Mouse (Mus musculus): Measurements from ENCODE around the gene Susd1. TPM values are rescaled to one million over a fixed set of nuclear protein-coding genes. Genes with fewer than 3 reads are reported as not detected.

Susd1 gene
- 1.2 and 1.3 TPM in 2 replicates for polyA plus RNA-seq (2016; fragmentation: Nextera tagmentation; extraction: Ambion mirVana)

DNA sequence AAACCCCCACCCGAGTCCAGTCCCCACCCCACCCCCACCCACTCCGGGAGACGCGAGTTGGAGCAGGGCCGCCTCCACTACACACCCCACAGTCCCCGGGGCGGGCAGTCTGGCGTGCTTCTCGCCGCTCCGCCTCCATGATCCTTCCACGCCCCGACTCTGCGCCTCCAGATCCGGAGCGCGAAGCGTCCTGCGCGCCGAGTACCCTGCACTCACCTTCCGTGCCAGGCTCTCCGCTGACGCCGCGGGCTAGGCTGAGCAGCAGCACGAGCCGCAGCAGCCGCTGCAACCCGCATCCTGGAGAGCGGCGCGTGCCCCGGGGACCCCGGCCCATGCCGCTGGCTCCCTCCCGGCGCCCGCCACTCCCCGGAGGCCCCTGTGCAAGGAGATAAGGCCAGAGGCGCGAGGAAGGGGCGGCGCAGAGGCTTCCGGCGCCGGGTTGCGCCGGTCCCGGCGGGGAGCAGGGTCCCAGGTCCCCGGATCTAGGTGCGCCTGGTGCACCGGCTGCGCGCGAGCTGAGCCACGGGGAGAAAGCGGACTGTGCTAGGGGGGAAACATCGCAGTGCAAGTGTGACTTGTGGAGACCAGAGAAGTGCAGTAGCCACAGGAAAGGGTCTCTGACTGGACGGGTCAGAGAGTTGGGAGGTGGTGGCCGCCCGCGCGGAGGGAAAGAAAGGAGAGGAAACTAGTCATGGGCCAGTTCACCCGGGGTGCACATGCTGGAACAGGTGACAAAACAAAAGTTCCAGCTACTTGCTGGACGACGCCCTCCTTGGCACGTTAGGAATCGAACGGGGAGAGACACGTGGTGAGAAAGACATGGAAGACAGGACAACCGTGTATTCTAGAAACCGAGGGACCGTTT, at the start of gene Susd1:
Gene Susd1, minus strand, starts transcription at position 644 of the 865 bp plus-strand sequence.
- Histone ChIP-seq H3K4me1 (peaks cover 8% of the 10 kb centered on the region), H3K4me2 (replicated peaks) (peak within 1 kb of the TSS; percentile 100), H3K9ac (peak within 1 kb of the TSS; percentile 68), H3K27ac (no peak within 1 kb of the TSS), H3K4me3 (peak within 1 kb of the TSS; percentile 60), H3K9me3 (0 out of 2 replicates have a peak, but pooled peaks cover 5% of the 10 kb centered on the region), H3K27me3 (replicated peaks) (peaks cover 28% of the 10 kb centered on the region), H3K36me3 (no peaks in the 10 kb centered on the region)
- peak; percentile 87 for ATAC-seq (ENCODE audit: low FRiP score, low read depth)
- WGBS, result 1% methylated on average over 74 of the region's 75 CpGs

DNA sequence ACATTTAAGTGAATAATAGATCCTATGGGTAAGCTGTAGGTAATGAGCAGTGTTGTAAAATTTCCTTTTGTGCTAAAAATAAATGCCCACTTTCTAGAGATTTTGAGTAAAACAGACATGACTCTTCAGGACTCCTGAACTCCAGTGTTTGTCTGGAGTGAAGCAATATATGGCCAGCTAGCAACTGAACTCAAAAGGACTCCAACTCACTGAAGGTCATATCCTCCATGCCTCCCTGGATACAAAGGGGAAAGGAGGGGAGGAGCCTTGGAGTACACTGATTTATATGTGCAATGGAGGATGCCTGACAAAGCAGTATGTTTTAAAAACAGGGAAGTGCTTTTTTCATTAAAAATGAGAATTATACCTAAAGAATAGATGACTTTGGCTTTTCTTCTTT, 32.9 kb upstream of the Susd1 start:
- Histone ChIP-seq H3K36me3 (no peaks in the 10 kb centered on the region), H3K4me2 (replicated peaks) (no peak overlapping the region), H3K9ac (no peak overlapping the region), H3K27ac (no peak overlapping the region), H3K4me3 (no peak overlapping the region), H3K4me1 (no peaks in the 10 kb centered on the region), H3K27me3 (replicated peaks) (no peaks in the 10 kb centered on the region), H3K9me3 (no peaks in the 10 kb centered on the region)
- no peak for ATAC-seq (ENCODE audit: low FRiP score, low read depth)

DNA sequence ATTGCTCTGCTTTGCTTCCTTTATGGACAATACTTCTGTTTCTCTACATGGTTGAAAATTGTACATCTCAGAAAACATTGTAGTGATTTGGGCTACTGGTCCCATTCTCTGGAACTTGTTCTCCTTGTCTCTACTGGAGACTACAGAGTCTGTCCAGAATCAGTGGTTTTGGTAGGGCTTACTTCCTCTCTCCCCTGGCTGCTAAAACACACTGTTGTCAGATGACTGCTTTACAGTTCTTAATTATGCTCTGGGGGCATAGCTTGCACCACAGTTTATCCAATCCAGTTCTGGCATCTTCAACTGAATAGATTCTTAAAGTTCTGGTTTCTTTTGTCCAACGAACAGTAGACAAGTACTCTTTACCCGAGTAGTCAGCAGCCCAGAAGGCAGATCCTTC, 27.0 kb upstream of the Susd1 start:
- WGBS, result 78% methylated on average over 2 of the region's 2 CpGs

DNA sequence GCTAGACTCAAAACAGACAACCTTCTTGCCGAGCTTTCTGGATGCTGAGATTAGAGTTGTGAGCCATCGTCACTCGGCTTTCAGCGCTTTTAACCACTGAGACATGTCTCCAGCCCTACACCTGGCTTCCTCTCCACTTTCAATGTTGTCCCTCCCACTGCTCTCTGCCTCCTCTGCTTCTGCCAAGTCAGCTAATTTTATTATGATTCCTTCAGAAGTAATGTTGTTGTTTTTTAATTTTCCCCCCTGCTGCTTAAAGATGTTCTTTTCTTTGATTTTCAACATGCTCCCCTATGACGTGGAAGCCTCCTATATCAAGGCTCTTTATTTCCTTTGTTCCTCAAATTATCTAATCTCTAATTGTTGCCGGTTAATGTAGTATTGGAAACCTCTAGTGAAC, 26.2 kb upstream of the Susd1 start:
- no peaks in the 10 kb centered on the region for H3K4me1 ChIP-seq
- H3K9ac ChIP-seq, result no peak overlapping the region
- WGBS, result 89% methylated on average over 6 of the region's 6 CpGs
- H3K27ac ChIP-seq, result no peak overlapping the region
- no peaks in the 10 kb centered on the region for H3K9me3 ChIP-seq
- no peaks in the 10 kb centered on the region for H3K27me3 ChIP-seq (replicated peaks)
- ATAC-seq (ENCODE audit: low FRiP score, low read depth), result no peak
- H3K4me2 ChIP-seq (replicated peaks), result no peak overlapping the region
- no peaks in the 10 kb centered on the region for H3K36me3 ChIP-seq
- no peak overlapping the region for H3K4me3 ChIP-seq

More for the DNA sequence above, 27.0 kb upstream of the Susd1 start:
- H3K27ac ChIP-seq, result no peak overlapping the region
- H3K4me1 ChIP-seq, result no peaks in the 10 kb centered on the region
- H3K36me3 ChIP-seq, result no peaks in the 10 kb centered on the region
- ATAC-seq (ENCODE audit: low FRiP score, low read depth), result no peak
- H3K9ac ChIP-seq, result no peak overlapping the region
- H3K27me3 ChIP-seq (replicated peaks), result no peaks in the 10 kb centered on the region
- no peaks in the 10 kb centered on the region for H3K9me3 ChIP-seq
- H3K4me3 ChIP-seq, result no peak overlapping the region
- no peak overlapping the region for H3K4me2 ChIP-seq (replicated peaks)

DNA sequence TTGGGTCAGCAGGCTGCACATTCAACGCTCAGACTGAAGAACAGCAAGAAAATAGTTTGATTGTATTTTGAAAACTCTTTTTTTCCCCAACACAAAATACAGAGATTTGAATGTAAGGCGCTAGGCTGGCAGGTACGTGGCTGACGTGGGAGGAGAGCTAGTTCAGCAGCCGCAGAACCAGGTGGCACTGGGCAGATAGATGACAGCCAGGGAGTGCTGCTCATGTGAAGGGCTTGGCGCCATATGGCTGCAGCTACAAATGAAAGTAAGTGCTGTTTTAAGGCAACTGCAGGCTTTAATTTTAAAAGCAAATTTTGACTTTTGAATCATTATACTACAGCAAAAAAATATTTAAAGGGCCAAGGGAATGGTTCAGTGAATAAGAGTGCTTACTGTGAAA, 24.1 kb upstream of the Susd1 start:
- no peaks in the 10 kb centered on the region for H3K9me3 ChIP-seq
- H3K9ac ChIP-seq, result no peak overlapping the region
- no peak for ATAC-seq (ENCODE audit: low FRiP score, low read depth)
- H3K4me1 ChIP-seq, result no peaks in the 10 kb centered on the region
- no peaks in the 10 kb centered on the region for H3K27me3 ChIP-seq (replicated peaks)
- H3K4me2 ChIP-seq (replicated peaks), result no peak overlapping the region
- H3K4me3 ChIP-seq, result no peak overlapping the region
- WGBS, result 82% methylated on average over 6 of the region's 6 CpGs
- no peaks in the 10 kb centered on the region for H3K36me3 ChIP-seq
- no peak overlapping the region for H3K27ac ChIP-seq

DNA sequence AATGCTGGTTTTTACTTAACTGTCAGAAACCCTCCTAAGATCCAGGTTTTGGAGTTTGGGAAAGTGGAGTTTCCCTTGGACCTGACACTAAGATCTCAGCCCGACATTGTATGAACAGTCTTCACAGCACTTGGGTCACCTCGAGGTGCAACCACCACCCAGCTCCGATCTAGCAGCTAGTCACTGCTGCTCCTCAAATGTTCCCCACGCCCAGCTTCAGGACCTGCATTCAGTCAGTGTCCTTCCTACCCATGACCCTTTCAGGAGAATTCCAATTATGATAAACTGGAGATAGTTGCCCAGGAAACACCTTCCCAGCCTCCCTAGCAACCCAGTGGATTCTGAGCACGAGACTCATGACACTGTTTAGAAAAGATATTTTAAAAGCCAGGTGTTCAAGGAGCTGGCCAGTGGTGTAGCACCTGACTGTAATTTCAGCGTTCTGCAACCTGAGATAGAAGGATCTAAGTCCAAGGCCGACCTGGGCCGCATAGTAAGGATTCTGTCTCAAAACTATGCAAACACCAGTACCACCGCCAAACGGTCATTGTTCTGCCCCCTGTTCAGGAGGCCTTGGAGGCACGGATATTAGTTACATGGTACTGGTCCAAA, 22.8 kb upstream of the Susd1 start:
- Histone ChIP-seq H3K4me2 (replicated peaks) (no peak overlapping the region), H3K27ac (no peak overlapping the region), H3K9ac (no peak overlapping the region), H3K4me3 (no peak overlapping the region), H3K9me3 (no peaks in the 10 kb centered on the region), H3K36me3 (no peaks in the 10 kb centered on the region), H3K4me1 (no peaks in the 10 kb centered on the region), H3K27me3 (replicated peaks) (no peaks in the 10 kb centered on the region)
- 86% methylated on average over 11 of the region's 11 CpGs for WGBS
- no peak for ATAC-seq (ENCODE audit: low FRiP score, low read depth)

DNA sequence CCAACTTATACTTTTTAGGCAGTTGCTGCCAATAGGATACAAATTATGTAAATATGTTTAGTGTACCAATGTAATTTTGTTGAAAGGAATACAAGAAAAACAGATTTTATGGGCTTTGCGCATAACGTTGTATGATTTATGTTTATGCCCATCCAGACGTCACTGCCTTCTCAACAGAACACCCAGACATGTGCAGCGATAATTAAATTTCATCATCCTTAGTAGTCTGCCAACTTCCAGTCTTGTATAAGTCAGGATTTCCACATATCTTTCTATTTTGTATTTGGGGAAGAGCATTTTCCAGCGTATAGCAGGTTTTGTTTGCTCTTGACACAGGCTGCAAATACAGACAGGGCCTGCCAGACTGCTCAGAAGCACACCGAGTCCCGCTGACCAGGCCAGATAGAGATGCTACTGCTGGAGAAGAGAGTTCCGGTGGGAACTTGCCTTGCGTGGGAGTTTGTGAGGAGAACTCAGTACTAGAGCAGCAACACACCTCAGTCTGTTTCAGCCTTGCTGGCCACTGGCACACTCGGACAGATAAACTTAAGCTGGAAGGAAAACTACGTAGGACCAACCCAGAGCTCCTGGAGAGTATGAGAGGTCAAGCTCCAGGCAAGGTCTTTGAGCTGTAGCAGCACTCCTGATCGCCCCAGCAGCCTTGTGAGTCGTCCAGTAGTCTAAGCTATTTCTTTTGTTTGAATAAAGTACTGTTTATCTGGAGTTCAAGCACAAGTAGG, 21.0 kb upstream of the Susd1 start:
- 85% methylated on average over 13 of the region's 13 CpGs for WGBS

DNA sequence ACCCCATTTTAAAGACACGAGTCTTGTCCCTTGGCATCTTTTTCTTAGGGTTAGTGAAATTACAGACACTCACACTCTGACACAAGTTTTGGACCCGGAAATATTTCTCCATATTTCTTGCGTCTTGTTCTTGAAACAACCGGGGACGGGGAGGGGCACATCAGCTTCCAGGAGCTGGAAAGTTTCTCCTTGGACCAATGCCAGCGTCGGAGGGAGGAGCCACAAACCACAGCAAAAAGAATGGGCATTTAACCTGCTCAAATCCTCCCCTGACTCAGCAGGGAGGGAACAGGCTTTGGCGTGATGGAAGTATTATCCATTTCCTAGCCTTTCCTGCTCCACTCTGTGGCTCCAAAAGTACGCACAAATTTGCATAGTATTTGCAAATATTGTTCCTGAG, 19.5 kb upstream of the Susd1 start:
- no peak overlapping the region for H3K27ac ChIP-seq
- no peaks in the 10 kb centered on the region for H3K9me3 ChIP-seq
- H3K4me2 ChIP-seq (replicated peaks), result no peak overlapping the region
- ATAC-seq (ENCODE audit: low FRiP score, low read depth), result no peak
- WGBS, result 55% methylated on average over 9 of the region's 9 CpGs
- H3K4me3 ChIP-seq, result no peak overlapping the region
- no peaks in the 10 kb centered on the region for H3K4me1 ChIP-seq
- no peaks in the 10 kb centered on the region for H3K36me3 ChIP-seq
- H3K27me3 ChIP-seq (replicated peaks), result no peaks in the 10 kb centered on the region
- H3K9ac ChIP-seq, result no peak overlapping the region

More for the DNA sequence above, 21.0 kb upstream of the Susd1 start:
- ATAC-seq (ENCODE audit: low FRiP score, low read depth), result no peak
- Histone ChIP-seq H3K9ac (no peak overlapping the region), H3K4me3 (no peak overlapping the region), H3K4me1 (no peaks in the 10 kb centered on the region), H3K4me2 (replicated peaks) (no peak overlapping the region), H3K27me3 (replicated peaks) (no peaks in the 10 kb centered on the region), H3K9me3 (no peaks in the 10 kb centered on the region), H3K27ac (no peak overlapping the region), H3K36me3 (no peaks in the 10 kb centered on the region)

DNA sequence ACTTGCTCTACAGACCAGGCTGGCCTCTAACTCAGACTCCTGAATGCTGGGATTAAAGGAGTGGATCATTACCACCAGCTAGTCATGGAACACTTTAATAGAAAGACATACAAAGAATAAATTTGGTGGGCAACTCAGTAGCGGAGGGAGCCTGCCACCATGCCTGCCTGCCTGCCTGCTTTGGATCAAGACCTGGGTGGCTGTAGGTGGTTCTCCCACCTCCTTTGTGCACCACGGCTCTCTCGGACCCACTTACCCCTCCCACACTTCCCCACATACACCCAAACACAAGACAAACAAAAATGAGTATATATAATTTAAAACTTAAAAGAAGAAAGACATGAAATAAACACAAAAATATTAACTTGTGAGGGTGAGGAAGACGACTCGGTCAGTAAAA, 18.7 kb upstream of the Susd1 start:
- WGBS, result 88% methylated on average over 5 of the region's 5 CpGs
- H3K4me3 ChIP-seq, result no peak overlapping the region
- no peak overlapping the region for H3K27ac ChIP-seq
- H3K4me1 ChIP-seq, result no peaks in the 10 kb centered on the region
- H3K27me3 ChIP-seq (replicated peaks), result no peaks in the 10 kb centered on the region
- H3K36me3 ChIP-seq, result no peaks in the 10 kb centered on the region
- H3K9me3 ChIP-seq, result no peaks in the 10 kb centered on the region
- H3K9ac ChIP-seq, result no peak overlapping the region
- no peak overlapping the region for H3K4me2 ChIP-seq (replicated peaks)
- no peak for ATAC-seq (ENCODE audit: low FRiP score, low read depth)

DNA sequence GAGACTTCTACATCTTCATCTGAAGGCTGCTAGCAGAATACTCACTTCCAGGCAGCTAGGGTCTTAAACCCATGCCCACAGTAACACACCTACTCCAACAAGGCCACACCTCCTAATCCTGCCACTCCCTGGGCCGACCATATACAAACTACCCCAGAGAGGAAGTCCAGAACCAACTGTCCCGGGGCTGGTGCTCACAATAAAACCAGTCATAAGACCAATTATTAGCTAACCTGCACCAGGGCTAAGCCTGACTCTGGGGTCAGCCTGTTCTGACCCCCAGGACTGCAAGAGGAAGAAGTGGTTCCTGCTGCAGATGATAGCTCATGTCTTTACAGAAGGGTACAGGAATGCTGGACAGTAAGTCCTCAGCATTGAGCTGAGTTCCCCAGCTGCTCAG, 17.0 kb upstream of the Susd1 start:
- H3K9ac ChIP-seq, result no peak overlapping the region
- no peak overlapping the region for H3K27ac ChIP-seq
- no peaks in the 10 kb centered on the region for H3K36me3 ChIP-seq
- H3K4me2 ChIP-seq (replicated peaks), result no peak overlapping the region
- no peak for ATAC-seq (ENCODE audit: low FRiP score, low read depth)
- H3K27me3 ChIP-seq (replicated peaks), result no peaks in the 10 kb centered on the region
- no peaks in the 10 kb centered on the region for H3K9me3 ChIP-seq
- H3K4me1 ChIP-seq, result no peaks in the 10 kb centered on the region
- no peak overlapping the region for H3K4me3 ChIP-seq
- WGBS, result 57% methylated on average over 2 of the region's 2 CpGs

DNA sequence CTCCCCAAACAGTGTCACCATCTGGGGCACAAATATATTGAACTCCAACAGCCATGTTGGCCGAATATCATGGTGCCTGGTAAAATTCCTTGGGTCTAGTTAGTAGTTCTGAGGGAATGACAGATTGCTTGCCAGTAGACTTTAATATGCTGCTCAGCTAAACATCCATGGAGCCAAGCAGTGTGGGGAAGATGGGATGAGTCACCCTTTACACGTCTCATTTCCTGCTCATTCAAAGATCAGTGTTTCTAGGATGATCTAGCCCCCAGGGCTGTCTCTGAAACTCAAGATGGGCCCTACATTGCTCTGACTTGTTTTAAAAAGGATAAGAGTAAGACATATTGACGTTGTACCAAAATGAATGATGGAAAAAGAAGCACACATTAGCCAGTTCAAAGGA, 15.6 kb upstream of the Susd1 start:
- no peaks in the 10 kb centered on the region for H3K4me1 ChIP-seq
- no peak overlapping the region for H3K9ac ChIP-seq
- no peak overlapping the region for H3K4me2 ChIP-seq (replicated peaks)
- no peak for ATAC-seq (ENCODE audit: low FRiP score, low read depth)
- 74% methylated on average over 3 of the region's 3 CpGs for WGBS
- no peaks in the 10 kb centered on the region for H3K36me3 ChIP-seq
- no peak overlapping the region for H3K4me3 ChIP-seq
- H3K27ac ChIP-seq, result no peak overlapping the region
- no peaks in the 10 kb centered on the region for H3K27me3 ChIP-seq (replicated peaks)
- no peaks in the 10 kb centered on the region for H3K9me3 ChIP-seq

DNA sequence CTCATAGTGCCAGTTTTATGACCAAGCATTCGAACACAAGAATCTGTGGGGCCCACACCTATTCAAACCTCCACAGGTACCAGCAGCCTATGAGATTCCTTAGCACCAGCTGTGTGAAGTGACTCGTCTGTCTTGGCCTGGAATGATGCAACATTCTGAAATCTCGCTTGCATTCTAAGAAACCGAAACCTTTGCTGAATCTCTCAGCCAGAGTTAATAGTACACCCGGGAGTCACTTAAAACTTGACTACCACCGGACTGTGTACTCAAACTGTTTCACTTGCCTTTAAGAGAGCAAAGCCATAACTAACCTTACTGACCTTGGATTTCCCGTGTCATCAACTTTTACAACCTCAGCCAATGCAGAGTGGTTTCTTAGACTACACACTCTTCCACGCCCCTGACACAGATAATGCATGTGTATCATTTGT, 14.1 kb upstream of the Susd1 start:
- Histone ChIP-seq H3K9me3 (no peaks in the 10 kb centered on the region), H3K4me1 (no peaks in the 10 kb centered on the region), H3K27me3 (replicated peaks) (no peaks in the 10 kb centered on the region), H3K27ac (no peak overlapping the region), H3K36me3 (no peaks in the 10 kb centered on the region), H3K9ac (no peak overlapping the region), H3K4me3 (no peak overlapping the region), H3K4me2 (replicated peaks) (no peak overlapping the region)
- 61% methylated on average over 8 of the region's 8 CpGs for WGBS
- no peak for ATAC-seq (ENCODE audit: low FRiP score, low read depth)
